Mouse (Mus musculus): ENCODE measurements around the gene Nr1i2.

- TF ChIP-seq ZNF384 (IDR thresholded peaks at IDR 0.05; ENCODE audit: low read depth, low read length) (no peak), CHD2 (IDR thresholded peaks at IDR 0.05; ENCODE audit: low read depth, low read length) (no peak)
These were observed at the start of gene Nr1i2 for GRCm38 (mm10) chr16:38294685-38295348.

All from ES-E14 (cell line).